Mouse (Mus musculus) lung, adult 2 months (tissue): ENCODE measurements around the gene Adamts4.

Experiments
- CTCF ChIP-seq: fragments of 200-500 bp; IDR thresholded peaks from 2 replicates; pipeline ENCODE4 v1.5.1; 2011; ENCODE audit warnings: mild to moderate bottlenecking, low read length, control low read depth; ENCODE audit not compliant: insufficient read depth
- POLR2A ChIP-seq: fragments of 200-500 bp; IDR thresholded peaks from 2 replicates; pipeline ENCODE4 v1.6.1; 2011; ENCODE audit warnings: low read depth, mild to moderate bottlenecking, control low read depth, low read length, borderline replicate concordance; ENCODE audit errors: extremely low read depth

DNA sequence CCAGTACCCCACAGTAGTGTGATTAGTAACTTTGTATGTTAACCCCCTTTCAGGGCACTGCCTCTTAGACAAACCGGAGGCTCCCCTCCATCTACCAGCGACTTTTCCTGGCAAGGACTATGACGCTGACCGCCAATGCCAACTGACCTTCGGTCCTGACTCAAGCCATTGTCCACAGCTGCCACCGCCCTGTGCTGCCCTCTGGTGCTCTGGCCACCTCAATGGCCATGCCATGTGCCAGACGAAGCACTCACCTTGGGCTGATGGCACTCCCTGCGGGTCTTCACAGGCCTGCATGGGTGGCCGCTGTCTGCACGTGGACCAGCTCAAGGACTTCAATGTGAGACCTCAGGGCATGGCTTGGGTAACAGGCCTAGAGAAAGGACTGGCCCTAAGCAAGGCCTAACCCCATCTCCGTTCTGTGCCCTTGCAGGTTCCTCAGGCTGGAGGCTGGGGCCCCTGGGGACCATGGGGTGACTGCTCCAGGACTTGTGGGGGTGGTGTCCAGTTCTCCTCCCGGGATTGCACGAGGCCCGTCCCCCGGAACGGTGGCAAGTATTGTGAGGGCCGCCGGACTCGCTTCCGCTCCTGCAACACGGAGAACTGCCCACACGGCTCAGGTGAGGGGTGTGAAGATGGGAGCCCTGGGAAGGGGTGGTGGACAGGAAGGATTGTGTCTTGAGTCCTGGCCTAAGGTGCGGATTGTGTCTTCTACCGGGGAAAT, 6.0 kb downstream of the Adamts4 start:
- no peak for TF ChIP-seq CTCF
- TF ChIP-seq POLR2A: no peak
